Mouse (Mus musculus): ENCODE measurements around the gene Oprd1. TPM values are rescaled to one million over a fixed set of nuclear protein-coding genes. Genes with fewer than 3 reads are reported as not detected.

The Oprd1 gene
- under 1 TPM; 0.50 to 0.59 TPM for total RNA-seq (2021)
- long read RNA-seq, experiment 1, result 0 reads
- long read RNA-seq, experiment 2, result 0 reads

DNA sequence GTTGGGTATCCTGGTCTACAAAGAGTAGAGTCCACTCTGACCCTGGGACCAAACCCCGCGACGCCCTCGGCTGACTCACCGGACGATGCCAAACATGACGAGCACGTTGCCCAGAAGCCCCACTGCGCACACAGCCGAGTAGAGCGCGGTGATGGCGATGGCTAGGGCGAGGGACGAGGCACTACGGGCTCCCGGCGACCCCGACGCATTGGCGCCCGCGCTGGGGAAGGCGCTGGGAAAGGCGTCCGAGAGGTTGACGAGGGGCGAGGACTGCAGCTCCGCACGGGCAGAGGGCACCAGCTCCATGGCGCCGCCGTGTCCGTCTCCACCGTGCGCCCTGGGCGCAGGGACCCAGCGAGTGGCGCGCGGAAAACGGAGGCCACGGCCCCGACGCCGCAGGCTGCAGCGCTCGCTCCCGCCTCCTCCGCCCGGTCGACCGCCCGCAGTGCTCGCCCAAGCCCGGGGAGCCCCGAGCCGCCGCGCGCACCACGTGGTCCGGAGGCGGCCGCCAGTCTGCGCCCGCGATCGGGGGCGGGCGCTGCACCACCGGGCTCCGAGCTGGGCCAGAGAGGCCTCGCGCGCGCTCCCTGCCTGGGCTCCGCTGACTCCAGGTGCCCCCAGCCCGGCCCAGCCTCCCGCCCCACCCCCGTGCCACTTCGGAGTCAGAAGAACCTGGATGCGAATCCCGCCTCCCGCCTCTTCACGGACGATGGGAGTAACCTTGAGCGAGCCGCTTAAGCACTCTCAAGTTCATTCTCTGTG, at the start of gene Oprd1:
Oprd1 (minus strand) TSS at position 407 of the 762 bp plus-strand sequence.
- no peak for DNase-seq (ENCODE audit: low spot score in 2 of 2)

DNA sequence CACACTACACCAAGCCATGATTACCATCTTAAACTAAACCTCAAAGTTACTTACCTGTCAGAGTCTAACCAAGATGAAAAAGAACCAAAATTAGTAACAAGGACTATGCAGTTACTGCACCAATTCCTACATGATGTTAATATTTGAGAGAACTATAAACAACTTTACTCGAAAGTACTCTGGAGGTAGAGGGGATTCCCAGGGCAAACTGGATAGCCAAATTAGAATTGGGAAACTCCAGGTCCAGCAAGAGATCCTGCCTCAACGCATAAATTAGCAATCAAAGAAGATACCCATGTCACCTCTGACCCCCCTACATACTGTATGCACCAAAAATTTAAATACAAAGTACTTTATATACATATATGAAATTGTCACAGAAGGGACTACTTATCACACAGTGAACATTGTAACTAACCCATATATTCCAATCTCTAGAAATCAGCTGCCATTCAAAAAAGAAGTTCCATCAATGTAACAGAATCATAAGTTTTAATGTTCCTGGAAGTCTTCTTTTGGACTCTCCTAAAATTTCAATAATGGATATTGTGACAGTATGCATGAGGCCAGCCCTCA, 43.6 kb upstream of the Oprd1 start:
- DNase-seq (ENCODE audit: low spot score in 2 of 2), result no peak

DNA sequence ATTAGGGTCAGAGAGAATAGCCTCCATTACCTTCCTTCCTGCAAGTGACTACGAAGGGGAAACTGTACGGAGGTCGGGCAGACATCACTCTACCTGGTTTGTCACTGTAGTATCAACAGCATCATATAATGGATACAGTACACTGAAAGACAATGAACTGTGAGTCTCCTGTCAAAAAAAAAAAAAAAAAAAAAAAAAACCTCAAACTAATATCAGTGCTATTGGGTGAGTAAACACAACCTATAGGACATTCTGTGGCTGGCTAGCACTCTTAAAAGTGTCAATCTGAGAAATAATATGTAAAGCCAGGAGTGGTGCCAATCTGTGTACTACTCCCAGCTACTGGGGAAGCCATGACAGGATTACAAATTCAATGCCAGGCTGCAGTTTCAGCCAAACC, 38.9 kb upstream of the Oprd1 start:
- no peak for DNase-seq (ENCODE audit: low spot score in 2 of 2)

DNA sequence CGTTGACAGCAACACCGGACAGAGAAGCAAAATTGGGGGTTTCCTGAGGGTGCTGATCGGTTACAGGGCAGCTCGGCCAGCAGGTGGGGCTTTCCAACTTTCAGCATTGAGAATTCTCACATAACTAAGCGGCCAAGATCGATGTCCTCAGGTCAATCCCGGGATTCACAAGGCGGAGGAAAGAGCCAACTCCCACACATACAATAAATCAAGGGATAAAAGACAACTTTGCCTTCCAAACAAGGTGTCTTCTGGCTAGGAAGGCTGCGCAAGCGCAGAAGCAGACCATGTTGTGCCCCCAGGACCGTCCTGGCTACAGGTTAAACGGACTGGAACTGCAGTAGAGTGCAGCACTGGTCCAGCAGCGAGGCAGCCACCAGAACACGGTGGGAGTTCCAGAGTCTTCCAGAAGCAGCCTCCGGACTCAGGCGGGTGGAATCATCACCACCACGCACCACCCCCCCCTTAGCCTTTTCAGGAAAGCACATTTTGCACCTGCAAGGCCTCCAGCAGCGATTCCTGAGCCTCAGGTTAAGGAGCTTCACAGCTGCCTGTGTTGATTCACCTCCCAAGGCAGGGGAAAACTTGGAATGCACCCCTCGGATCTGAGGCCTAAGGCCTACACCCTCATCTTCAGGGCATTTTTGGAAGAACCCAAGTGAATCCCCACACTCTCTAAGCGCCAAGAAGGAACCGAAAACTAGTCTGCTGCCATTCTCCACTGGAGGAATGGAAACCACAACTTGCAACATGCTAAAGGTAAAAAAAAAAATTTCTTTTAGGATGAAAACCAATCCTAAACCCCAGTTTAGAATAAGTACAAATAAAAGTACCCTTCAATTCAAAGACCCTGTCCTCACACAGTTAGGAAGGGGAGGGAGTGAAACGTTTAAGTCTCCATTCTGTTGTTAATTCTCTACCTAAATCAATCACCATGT, 37.7 kb upstream of the Oprd1 start:
- no peak for DNase-seq (ENCODE audit: low spot score in 2 of 2)

DNA sequence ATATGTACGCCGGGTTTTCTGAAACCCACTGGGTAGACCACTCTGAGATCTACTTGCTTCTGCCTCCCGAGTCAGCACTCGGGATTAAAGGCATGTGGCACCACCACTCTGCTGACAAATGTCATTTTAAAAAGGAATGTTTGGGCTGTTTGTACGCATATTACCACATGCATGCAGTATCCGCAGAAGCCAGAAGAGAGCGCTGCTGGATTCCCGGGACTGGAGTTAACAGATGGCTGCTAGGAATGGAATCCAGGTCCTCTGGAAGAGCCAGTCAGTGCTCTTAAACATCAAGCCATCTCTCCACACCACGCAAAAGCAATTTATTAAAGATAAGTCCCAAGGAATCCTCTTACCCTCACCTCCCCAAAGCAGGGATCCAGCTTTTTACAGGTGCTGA, 36.4 kb upstream of the Oprd1 start:
- no peak for DNase-seq (ENCODE audit: low spot score in 2 of 2)

DNA sequence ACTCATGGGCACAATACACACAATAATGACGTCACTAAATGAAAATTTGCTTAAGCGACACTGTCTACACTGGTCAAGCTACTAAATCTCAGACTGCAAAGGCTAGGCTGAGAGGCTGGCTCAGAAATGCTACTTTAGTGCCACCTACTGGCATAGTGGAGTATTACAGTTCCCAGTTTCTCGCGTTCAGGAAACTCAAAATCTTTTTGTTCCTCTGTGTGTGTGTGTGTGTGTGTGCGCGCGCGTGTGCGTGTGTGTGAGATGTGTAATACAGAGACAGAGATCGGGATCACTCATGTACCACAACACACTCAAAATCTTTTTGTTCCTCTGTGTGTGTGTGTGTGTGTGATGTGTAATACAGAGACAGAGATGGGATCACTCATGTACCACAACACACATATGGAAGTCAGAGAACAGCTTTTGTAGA, 34.4 kb upstream of the Oprd1 start:
- peak in 1 of 2 experiments; percentile 22 for DNase-seq (ENCODE audit: low spot score in 2 of 2)

DNA sequence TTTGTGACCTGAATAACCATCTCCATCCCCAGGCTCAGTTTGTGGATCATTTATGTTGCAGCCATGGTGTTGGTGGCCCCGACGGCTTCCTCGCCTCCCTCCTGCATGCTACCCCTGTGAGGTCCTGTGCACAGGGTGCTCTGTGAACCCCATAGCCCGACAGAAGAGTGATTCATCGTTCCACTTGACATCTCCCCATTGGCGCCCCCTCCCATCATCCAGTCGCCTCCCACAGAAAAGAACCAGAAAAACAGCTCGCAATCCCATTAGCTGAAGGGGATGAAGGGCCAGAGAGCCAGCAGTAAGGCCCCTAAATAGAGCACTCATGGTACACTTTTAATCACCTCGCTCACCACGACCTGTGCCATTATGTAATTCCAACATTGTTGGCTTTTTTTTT, 32.2 kb upstream of the Oprd1 start:
- DNase-seq (ENCODE audit: low spot score in 2 of 2), result no peak

DNA sequence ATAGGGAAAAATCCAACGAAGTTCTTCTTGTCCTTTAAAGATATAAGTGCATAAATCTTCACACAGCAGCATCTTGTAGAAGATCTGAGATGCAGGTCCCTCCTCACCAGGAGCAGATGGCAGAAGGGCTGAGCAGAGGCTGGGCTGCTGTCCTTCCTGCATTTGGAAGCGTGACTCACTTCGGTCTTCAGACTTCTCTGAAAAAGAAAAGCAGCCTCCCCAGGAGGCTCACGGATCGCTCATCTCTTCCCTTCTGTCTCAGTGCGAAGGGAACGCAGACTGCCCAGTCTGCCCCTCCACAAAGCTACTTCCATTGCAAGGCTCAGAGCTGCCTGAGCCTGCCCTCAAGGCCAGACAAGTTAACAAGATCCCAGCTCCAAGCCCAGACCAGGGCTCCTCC, 26.6 kb upstream of the Oprd1 start:
- no peak for DNase-seq (ENCODE audit: low spot score in 2 of 2)

DNA sequence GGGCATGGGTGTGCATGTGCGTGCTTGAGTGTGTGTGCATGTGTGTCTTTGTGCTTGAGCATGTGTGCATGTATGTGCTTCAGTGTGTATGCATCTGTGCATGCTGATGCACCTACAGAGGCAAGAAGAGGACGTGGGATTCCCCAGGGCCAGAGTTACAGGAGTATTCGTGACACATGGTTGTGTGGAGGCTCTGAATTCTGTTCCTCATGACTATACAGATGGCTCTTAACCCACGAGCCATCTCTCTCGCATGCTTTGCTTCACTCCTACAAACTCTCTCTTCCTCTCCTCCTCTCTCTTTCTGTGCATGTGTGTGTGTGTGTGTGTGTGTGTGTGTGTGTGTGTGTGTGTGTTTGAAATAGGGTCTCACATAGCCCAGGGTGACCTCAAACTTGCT, 25.5 kb upstream of the Oprd1 start:
- DNase-seq (ENCODE audit: low spot score in 2 of 2), result no peak

DNA sequence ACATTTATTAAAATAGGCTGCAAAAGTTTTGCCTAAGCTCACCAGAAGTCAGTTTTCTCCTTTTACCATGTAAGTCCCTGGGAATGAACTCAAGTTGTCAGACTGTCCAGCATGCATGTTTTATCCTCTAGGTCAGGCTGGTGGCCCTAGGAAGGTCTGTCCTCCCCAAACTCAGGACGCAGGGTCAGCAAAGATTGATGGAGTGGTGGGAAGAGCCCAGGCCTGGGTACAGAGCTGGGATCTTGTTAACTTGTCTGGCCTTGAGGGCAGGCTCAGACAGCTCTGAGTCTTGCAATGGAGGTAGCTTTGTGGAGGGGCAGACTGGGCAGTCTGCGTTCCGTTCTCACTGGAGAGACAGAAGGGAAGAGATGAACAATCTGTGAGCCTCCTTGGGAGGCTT, 25.0 kb upstream of the Oprd1 start:
- no peak for DNase-seq (ENCODE audit: low spot score in 2 of 2)

DNA sequence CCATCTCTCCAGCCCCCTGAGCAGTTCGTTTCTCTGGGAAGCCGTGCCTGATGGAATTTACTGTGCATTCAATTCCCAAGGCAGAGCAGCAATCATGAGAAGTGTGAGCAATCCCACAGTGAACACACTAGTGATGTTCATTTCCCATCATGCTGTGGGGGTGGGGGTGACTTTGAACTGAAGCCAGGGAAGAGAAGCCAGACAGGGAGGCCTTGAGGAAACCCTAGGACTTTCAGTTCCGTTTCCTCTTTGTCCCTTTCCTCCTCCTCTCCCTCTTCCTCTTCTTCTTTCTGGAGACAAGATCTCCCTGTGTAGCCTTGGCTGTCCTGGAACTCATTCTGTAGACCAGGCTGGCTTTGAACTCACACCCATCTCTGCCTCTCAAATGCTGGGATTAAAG, 23.1 kb upstream of the Oprd1 start:
- no peak for DNase-seq (ENCODE audit: low spot score in 2 of 2)

DNA sequence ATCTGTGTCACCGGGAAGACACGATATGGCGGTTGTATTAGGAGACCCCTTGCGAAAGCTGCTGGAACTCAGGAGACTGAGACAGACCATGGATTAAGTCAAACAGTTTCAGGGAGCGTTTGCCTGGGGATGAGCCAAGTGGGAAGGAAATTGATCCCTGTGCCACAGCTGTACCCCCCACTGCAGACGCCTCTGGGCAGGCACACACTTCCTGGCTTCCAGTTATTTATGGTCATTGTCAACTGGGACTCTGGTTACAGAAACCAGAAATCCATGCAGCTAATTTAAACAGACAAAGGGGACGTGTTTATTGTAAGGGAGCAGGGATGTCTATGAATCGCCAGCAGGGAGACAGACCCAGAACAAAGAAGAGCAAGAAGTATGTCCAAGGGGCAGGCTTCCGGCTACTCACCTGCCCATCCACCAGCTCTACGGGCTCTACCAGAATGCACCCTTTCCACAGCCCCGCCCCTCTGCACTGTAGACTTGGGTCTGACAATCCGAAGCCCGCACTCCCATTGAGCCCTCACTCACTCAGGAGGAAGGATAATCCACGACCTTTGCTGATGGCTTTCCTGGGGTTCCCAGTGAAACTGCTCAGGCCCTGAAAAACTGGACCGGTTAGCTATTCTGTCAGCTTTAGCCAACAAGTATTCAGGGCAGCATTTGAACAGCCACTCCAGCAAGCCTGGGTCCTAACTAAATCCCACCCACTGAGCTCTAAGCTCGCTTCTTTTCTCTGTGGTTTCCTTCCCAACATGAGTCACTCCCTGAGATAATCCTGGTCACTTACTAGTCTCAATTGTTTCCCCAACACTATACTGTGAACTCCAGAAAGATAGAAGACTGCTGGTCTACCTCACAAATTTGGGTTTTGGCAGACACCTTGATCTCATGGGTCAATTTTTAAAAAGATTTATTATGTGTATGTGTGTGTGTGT, 22.3 kb upstream of the Oprd1 start:
- no peak for DNase-seq (ENCODE audit: low spot score in 2 of 2)

DNA sequence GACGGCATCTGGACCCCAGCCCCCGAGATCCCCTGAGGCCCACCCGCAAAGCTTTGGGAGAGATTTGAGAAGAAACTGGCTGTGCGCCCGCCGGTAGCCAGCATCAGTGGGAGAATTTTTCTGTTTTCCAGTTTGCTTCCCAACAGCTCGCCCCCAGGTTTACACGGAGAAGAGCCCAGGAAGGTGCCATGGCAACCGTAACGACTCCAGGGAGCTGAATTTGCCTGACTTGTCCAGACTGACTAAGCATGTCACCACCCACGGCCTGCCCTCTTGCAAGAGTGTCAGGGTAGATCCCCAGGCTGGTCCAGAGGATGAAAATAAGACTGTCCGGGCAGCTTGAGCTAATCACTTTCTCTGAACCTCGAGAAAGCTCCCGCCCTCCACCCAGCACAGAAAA, 21.4 kb upstream of the Oprd1 start:
- no peak for DNase-seq (ENCODE audit: low spot score in 2 of 2)

DNA sequence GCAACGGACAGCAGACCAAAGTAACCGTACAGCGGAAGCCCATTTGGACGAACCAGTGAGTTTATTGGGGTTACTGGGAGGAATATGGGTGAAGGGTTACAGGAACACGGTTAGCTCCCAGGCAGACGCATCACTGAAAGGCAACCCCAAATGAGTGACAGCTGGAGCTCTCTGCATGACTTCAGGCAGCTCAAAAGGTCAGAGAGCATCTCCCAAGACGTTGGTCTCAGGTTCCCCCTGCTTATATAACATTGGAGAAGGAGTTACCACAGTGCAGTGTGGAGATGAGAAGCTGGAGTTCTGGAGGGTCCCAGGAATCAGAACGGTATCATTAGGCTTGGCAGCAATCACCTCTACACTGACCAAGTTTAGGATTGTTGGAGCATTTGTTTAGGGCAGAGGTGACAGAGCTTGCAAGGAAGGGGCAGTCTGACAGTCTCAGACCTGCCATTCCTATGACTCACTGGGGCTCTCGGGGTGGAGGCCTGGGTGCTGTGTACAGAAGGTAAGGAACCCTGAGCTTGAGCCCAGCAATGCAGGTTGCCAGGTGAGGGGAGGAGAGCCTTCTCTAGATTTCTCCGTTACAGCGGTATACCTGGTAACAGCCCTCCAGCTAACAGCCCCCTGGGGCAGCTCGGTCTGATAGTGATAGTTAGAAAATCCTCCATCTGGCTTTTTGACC, 12.8 kb upstream of the Oprd1 start:
- no peak for DNase-seq (ENCODE audit: low spot score in 2 of 2)

DNA sequence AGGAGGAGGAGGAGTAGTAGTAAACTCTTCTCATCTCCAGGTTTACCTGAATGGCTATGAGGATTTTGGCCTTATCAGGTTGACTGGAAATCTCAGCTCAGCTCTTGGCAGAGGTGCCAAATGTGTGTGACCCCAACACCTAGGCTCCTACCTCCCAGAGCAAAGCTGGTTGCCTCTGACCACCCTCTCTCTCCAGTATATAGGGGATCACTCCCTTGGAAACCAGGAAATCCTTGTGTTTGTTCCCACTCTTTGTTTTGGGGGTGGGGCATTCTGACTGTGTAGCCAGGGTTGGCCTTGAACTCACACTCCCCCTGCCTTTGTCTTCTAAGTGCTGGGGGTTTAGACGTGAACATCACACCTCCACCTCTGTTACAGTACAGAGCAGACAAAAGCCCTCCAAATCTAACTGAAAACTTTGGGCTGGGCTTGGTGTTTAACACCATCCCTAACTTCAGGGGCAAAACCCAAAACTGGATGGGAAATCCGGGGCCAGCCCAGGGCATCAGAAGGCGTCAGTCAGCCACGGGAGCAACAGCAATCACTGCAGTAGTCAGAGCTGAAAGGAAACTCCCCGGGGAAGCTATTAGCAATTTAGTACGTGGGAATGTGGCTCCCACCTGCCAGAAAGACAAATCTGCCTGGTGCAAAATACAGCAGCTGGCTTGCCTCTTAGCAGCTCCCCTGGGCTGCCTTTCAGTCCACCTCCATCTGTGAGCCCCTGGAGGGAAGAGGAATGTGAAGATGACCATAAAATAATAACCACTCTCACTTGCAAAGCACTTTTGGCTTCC, 10.8 kb upstream of the Oprd1 start:
- no peak for DNase-seq (ENCODE audit: low spot score in 2 of 2)

DNA sequence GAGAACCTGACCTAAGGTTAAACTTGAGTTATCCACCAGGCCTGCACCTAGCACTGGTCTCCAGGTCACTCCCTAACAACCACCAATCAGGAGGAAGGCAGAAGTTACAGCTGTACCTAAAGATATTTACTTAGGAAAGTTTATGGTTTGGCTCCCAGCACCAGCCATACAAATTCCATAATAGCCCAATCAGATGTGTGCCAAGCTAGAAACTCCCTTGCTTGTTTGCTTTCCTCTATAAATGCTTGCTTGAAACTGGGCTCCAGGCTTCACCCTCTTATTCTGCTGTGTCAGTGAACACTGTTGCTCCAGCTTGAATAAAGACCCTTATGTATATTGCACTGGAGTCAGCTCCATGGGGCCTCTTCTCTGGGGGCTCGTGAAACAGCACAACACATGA, 7.4 kb upstream of the Oprd1 start:
- no peak for DNase-seq (ENCODE audit: low spot score in 2 of 2)

DNA sequence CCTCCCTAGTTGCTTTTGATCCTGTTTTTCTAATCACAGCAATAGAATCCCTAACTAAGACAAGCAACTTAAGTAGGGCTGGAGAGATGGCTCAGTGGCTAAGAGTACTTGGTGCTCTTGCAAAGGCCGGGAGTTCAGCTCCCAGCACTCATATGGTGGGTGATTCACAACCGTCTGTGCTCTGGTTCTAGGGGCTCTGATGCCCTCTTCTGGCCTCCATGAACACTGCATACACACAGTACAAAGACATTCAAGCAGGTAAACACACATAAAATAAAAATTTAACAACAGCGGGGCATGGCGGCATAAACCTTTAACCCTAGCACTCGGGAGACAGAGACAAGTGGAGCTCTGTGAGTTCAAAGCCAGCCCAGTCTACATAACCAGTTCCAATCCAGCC, 1.9 kb upstream of the Oprd1 start:
- no peak for DNase-seq (ENCODE audit: low spot score in 2 of 2)

DNA sequence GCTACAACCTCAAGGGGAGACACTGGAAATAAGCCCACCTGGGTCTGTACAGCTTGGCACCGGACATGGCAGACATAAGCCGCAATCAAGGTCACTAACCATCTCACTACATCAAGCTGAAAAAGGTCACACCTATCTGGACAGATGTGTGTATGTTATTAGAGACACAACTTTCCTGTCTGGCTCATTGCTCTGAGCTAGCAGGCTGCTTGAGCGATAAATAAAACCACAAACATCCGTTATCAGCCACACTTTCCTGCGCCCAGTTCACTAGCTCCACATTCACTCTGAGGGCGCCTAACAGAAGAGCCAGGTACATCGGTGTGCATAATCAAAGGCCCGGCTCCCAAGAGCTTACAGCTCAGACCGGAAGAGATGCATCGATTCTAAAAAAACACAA, 806 bp upstream of the Oprd1 start:
- DNase-seq (ENCODE audit: low spot score in 2 of 2), result no peak

DNA sequence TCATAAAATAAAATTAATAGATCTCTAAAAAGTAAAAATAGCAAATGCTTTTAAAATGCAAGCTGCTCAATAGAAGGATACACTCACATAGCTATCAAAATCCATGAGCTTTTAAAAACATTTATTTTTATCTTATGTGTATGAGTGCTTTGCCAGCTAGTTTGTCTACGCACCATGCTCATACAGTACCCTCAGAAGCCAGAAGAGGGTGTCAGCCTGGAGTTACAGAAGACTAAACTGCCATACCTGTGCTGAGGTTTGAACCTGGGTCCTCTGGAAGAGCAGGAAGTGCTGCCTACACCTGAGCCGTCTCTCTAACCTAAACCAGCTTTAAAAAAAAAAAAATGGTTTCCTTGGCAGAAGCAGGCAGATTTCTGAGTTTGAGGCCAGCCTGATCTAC, 5.6 kb downstream of the Oprd1 start:
- DNase-seq (ENCODE audit: low spot score in 2 of 2), result no peak

Measured in adrenal gland, postnatal 4 days (tissue).